Mouse (Mus musculus): ENCODE measurements at regions not wholly inside any gene's neighbourhood (a gene's known extent, or its start where the extent isn't known, plus 50 kb on each side); places are given as distances from the start of the nearest gene placed in this dataset.
"Not testable (repeated sequence)": the region's sequence is repeated elsewhere in the genome, so short reads cannot be mapped to it uniquely, and the experiment has no call there.

DNA sequence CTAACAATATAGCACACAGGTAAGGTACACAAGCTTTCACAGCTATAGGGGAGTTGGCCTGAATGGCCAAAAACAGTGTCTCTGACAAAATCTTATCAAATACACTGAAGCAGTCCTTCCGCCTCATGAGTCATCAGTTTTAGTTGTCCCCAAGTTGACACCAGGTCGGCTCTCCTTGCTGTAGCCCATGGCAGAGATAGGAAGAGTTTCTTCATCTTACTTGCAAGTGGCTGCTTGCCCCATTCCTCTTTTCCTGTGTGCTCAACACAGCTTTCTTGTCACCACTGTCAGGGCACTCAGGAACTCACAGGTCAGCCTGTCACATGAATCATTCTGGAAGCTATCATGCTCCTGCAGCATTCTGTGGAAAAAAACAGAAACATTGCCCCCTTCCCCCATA, 77.1 kb downstream of the Olfr721-ps1 start:
- not testable (repeated sequence) for H3K27me3 ChIP-seq (ENCODE audit: control insufficient read depth, insufficient read depth, low read length); DNase-seq (ENCODE audit: low spot score); H3K9ac ChIP-seq (replicated peaks; ENCODE audit: low read depth, low read length); H3K4me3 ChIP-seq (ENCODE audit: low read depth, low read length); H3K9me3 ChIP-seq (replicated peaks; ENCODE audit: control insufficient read depth, low read length); H3K27ac ChIP-seq (ENCODE audit: low read depth); H3K4me1 ChIP-seq (ENCODE audit: control insufficient read depth, insufficient read depth); ATAC-seq (ENCODE audit: insufficient read depth, low read depth); H3K4me2 ChIP-seq (ENCODE audit: low read depth, low read length); H3K36me3 ChIP-seq (replicated peaks; ENCODE audit: control insufficient read depth, insufficient read depth, low read length)
- WGBS: 29% methylated on average over 2 of the region's 2 CpGs

DNA sequence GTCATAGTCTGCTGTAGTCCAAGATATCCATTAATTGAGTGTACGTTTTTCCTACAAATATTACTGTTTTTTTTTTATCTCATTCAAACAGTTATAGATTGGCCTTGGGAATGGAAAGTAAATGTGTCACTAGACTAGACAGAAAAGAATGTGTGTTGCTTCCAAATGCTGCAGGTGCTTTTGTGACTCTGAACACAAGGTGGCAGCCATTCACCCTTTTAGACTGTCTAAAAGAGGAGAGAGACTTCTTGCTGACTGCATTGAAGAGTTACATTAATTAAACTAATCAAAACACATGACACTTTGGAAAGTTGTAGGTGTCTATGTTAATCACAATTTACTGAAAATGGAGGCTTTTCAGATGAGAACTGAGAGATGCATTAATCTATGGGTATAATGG, 80.7 kb downstream of the Olfr721-ps1 start:
- no peaks in the 10 kb centered on the region for H3K4me1 ChIP-seq (ENCODE audit: control insufficient read depth, insufficient read depth)

DNA sequence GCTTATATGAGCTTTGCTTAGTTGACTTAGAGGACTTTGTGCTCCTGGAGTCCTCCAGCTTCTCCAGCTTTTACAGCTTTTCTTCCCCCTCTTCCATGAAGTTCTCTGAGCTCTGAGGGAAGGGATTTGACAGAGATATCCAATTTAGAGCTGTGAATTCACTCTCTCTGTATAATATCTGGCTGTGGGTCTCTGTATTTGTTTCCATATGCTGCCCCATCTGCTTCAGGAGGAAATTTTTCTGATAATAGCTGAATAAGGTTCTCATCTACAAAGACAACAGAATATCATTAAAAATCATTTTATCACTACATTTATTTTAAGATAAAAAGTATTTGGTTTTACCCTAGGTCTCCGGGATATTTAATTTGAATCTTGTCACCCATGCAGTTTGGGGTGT, 85.3 kb downstream of the Olfr721-ps1 start:
- no peak overlapping the region for H3K27ac ChIP-seq (ENCODE audit: low read depth)
- DNase-seq (ENCODE audit: low spot score) (no peak), ATAC-seq (ENCODE audit: insufficient read depth, low read depth) (no peak)
- 84% methylated on average over 1 of the region's 1 CpGs for WGBS
- no peak overlapping the region for H3K4me2 ChIP-seq (ENCODE audit: low read depth, low read length)
- TF ChIP-seq EP300 (IDR thresholded peaks at IDR 0.05; ENCODE audit: low read depth) (no peak), CTCF (IDR thresholded peaks at IDR 0.05; ENCODE audit: low read depth) (no peak)
- H3K9ac ChIP-seq (replicated peaks; ENCODE audit: low read depth, low read length): no peak overlapping the region
- no peaks in the 10 kb centered on the region for H3K27me3 ChIP-seq (ENCODE audit: control insufficient read depth, insufficient read depth, low read length)
- no peaks in the 10 kb centered on the region for H3K36me3 ChIP-seq (replicated peaks; ENCODE audit: control insufficient read depth, insufficient read depth, low read length)
- no peaks in the 10 kb centered on the region for H3K9me3 ChIP-seq (replicated peaks; ENCODE audit: control insufficient read depth, low read length)
- no peaks in the 10 kb centered on the region for H3K4me1 ChIP-seq (ENCODE audit: control insufficient read depth, insufficient read depth)
- no peak overlapping the region for H3K4me3 ChIP-seq (ENCODE audit: low read depth, low read length)

More for the DNA sequence above, 80.7 kb downstream of the Olfr721-ps1 start:
- H3K27ac ChIP-seq (ENCODE audit: low read depth): no peak overlapping the region
- 39% methylated on average over 1 of the region's 1 CpGs for WGBS
- DNase-seq (ENCODE audit: low spot score) (peak; percentile 10), ATAC-seq (ENCODE audit: insufficient read depth, low read depth) (no peak)
- H3K4me3 ChIP-seq (ENCODE audit: low read depth, low read length): no peak overlapping the region
- TF ChIP-seq CTCF (IDR thresholded peaks at IDR 0.05; ENCODE audit: low read depth) (peak; percentile 56), EP300 (IDR thresholded peaks at IDR 0.05; ENCODE audit: low read depth) (no peak)
- H3K9me3 ChIP-seq (replicated peaks; ENCODE audit: control insufficient read depth, low read length): no peaks in the 10 kb centered on the region; the same call in 1 of the 2 replicates
- H3K36me3 ChIP-seq (replicated peaks; ENCODE audit: control insufficient read depth, insufficient read depth, low read length): no peaks in the 10 kb centered on the region
- no peak overlapping the region for H3K4me2 ChIP-seq (ENCODE audit: low read depth, low read length)
- no peaks in the 10 kb centered on the region for H3K27me3 ChIP-seq (ENCODE audit: control insufficient read depth, insufficient read depth, low read length)
- H3K9ac ChIP-seq (replicated peaks; ENCODE audit: low read depth, low read length): no peak overlapping the region

DNA sequence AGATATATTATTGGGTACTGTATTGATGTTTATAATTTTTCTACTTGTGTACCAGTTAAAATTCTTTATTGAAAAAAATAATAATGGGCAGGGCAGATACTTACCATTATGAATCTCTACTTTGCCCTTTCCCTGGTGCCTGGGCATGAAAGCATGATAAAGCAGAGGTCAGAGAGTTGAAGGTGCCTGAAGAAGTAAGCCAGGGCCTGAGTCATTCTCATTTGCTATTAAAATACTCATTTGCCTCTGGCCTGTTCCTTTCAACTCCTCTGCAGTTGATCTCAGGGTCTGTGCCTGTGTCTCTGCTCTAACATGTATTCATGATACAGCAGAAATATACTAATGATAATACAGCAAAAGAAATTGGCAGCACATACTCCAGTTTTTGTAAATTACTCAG, 89.4 kb downstream of the Olfr721-ps1 start:
- Histone ChIP-seq H3K27me3 (ENCODE audit: control insufficient read depth, insufficient read depth, low read length) (no peaks in the 10 kb centered on the region), H3K4me1 (ENCODE audit: control insufficient read depth, insufficient read depth) (no peaks in the 10 kb centered on the region), H3K27ac (ENCODE audit: low read depth) (no peak overlapping the region), H3K4me3 (ENCODE audit: low read depth, low read length) (no peak overlapping the region), H3K36me3 (replicated peaks; ENCODE audit: control insufficient read depth, insufficient read depth, low read length) (no peaks in the 10 kb centered on the region), H3K9me3 (replicated peaks; ENCODE audit: control insufficient read depth, low read length) (no peaks in the 10 kb centered on the region), H3K4me2 (ENCODE audit: low read depth, low read length) (no peak overlapping the region), H3K9ac (replicated peaks; ENCODE audit: low read depth, low read length) (no peak overlapping the region)
- no peak for DNase-seq (ENCODE audit: low spot score)
- ATAC-seq (ENCODE audit: insufficient read depth, low read depth): no peak
- TF ChIP-seq EP300 (IDR thresholded peaks at IDR 0.05; ENCODE audit: low read depth): no peak
- no peak for TF ChIP-seq CTCF (IDR thresholded peaks at IDR 0.05; ENCODE audit: low read depth)

DNA sequence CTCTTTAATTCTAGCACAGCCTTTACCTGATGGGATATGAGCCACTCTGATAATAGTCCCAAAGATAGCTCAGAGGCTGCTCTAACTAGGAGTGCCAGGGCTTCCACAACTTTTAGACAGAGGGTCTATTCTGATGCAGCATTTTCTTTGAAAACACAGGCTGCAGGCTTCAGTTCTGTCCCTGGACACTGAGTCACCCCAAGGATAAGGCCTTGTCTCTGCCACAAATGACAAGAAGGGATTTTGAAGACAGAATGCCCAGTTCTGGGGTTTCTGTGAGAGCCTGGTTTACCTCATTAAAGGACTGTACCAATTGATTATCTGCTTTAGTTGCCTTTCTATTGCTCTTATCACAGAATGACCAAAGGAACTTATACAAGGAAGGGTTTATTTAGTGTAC, 90.9 kb downstream of the Olfr721-ps1 start:
- no peak overlapping the region for H3K4me2 ChIP-seq (ENCODE audit: low read depth, low read length)
- no peak for TF ChIP-seq EP300 (IDR thresholded peaks at IDR 0.05; ENCODE audit: low read depth)
- no peak for TF ChIP-seq CTCF (IDR thresholded peaks at IDR 0.05; ENCODE audit: low read depth)
- no peak for ATAC-seq (ENCODE audit: insufficient read depth, low read depth)
- H3K9ac ChIP-seq (replicated peaks; ENCODE audit: low read depth, low read length): no peak overlapping the region
- no peak overlapping the region for H3K27ac ChIP-seq (ENCODE audit: low read depth)
- DNase-seq (ENCODE audit: low spot score): no peak
- H3K4me3 ChIP-seq (ENCODE audit: low read depth, low read length): no peak overlapping the region
- H3K9me3 ChIP-seq (replicated peaks; ENCODE audit: control insufficient read depth, low read length): no peaks in the 10 kb centered on the region
- H3K36me3 ChIP-seq (replicated peaks; ENCODE audit: control insufficient read depth, insufficient read depth, low read length): no peaks in the 10 kb centered on the region
- H3K27me3 ChIP-seq (ENCODE audit: control insufficient read depth, insufficient read depth, low read length): no peaks in the 10 kb centered on the region
- H3K4me1 ChIP-seq (ENCODE audit: control insufficient read depth, insufficient read depth): no peaks in the 10 kb centered on the region

DNA sequence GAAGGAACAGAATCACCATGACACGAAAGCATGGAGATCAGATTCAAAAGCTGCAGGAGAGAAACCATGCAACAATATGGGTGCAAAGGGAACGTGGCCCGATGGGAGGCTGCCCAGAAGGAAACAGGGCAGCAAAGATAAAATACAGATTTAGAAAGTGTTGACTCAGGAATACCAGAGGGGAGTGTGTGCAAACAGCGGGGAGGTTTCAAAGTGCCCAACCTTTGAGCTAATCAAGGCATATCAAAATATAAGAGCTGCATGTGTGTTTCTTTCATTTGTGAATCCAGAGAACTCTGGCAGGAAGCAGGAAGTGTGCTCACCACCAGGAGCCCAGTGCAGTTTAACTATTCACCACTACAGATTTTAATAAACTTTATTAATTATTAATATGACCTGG, 110.8 kb downstream of the Olfr721-ps1 start:
- TF ChIP-seq EP300 (IDR thresholded peaks at IDR 0.05; ENCODE audit: low read depth) (no peak), CTCF (IDR thresholded peaks at IDR 0.05; ENCODE audit: low read depth) (no peak)
- H3K4me1 ChIP-seq (ENCODE audit: control insufficient read depth, insufficient read depth): no peaks in the 10 kb centered on the region
- no peak for ATAC-seq (ENCODE audit: insufficient read depth, low read depth)
- no peaks in the 10 kb centered on the region for H3K9me3 ChIP-seq (replicated peaks; ENCODE audit: control insufficient read depth, low read length)
- no peaks in the 10 kb centered on the region for H3K27me3 ChIP-seq (ENCODE audit: control insufficient read depth, insufficient read depth, low read length)
- 60% methylated on average over 4 of the region's 4 CpGs for whole genome bisulfite sequencing
- H3K4me3 ChIP-seq (ENCODE audit: low read depth, low read length): no peak overlapping the region
- no peak overlapping the region for H3K27ac ChIP-seq (ENCODE audit: low read depth)
- no peaks in the 10 kb centered on the region for H3K36me3 ChIP-seq (replicated peaks; ENCODE audit: control insufficient read depth, insufficient read depth, low read length)
- H3K4me2 ChIP-seq (ENCODE audit: low read depth, low read length): no peak overlapping the region
- H3K9ac ChIP-seq (replicated peaks; ENCODE audit: low read depth, low read length): no peak overlapping the region
- DNase-seq (ENCODE audit: low spot score): no peak
